Mouse (Mus musculus) lung, adult 2 months (tissue): Measurements from ENCODE around the gene Col6a4.

Experiments
- CTCF ChIP-seq: fragments of 200-500 bp; IDR thresholded peaks from 2 replicates; pipeline ENCODE4 v1.5.1; 2011; ENCODE audit warnings: mild to moderate bottlenecking, low read length, control low read depth; ENCODE audit not compliant: insufficient read depth
- POLR2A ChIP-seq: fragments of 200-500 bp; IDR thresholded peaks from 2 replicates; pipeline ENCODE4 v1.6.1; 2011; ENCODE audit warnings: low read depth, mild to moderate bottlenecking, control low read depth, low read length, borderline replicate concordance; ENCODE audit errors: extremely low read depth

- TF ChIP-seq CTCF = no peak
- no peak for TF ChIP-seq POLR2A
Observed at GRCm38 (mm10) chr9:105976314-105976713, 120.3 kb downstream of the Col6a4 start.
